Mouse (Mus musculus): ENCODE results near the gene Tns1.

DNA sequence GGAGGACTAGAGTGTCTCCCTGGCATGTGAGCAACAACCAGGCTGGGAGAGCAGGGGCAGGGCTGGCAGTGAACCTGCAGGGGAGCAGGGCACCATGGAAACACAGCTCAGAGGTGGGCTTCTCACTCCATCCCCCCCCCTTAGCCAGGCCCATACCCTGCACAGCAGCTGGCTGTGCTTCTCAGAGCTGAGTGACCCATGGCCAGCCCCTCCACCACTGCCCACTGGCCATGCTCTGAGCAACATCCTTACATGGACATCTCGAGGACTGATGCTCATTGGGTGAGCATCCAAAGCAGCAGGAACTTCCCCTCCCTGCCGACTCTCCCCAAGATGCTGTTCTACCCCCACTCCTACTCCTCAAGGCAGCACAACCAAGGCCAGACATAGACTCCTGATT lies 72.9 kb downstream of the Tns1 start:
- TF ChIP-seq CTCF (IDR thresholded peaks at IDR 0.05; ENCODE audit: low read depth) (no peak), EP300 (optimal IDR thresholded peaks at IDR 0.05) (no peak)
